Comparison of ENCODE assay signal across 28 mouse cellular contexts in genomic region chr2:66508032-66508431, GRCm38 (mm10).
DNase-seq lines count a peak whose midpoint lies in the region; ATAC-seq and TF ChIP-seq lines count a peak whose summit lies in the region.
"Had no signal": no experiment of that assay in that cellular context is flagged by ENCODE, and none has a peak within 500 bp of the region (broad histone marks: within the 10 kb centered on the region; RNA-seq: fewer than 3 reads in every experiment).

No protein-coding gene starts in this region.

- H3K79me2 ChIP-seq in myocyte (ENCODE audit: control insufficient read depth, insufficient read depth): no peaks in the 10 kb centered on the region

- no peaks in the 10 kb centered on the region for H3K9me3 ChIP-seq in liver, postnatal 0 days (ENCODE audit: low read length)
- H3K9me3 ChIP-seq: forebrain, embryonic 13.5 days; G1E; heart, embryonic 12.5 days; limb, embryonic 13.5 days; midbrain, embryonic 13.5 days; neural tube, embryonic 15.5 days; stomach, embryonic 15.5 days had no signal

- TF ChIP-seq EP300 in liver, postnatal 0 days (IDR thresholded peaks at IDR 0.05; ENCODE audit: low read depth): no peak

- DNase-seq in urinary bladder, postnatal 14 days (ENCODE audit: low spot score): peak; percentile 16
- no peak for DNase-seq in urinary bladder, adult 2 months (ENCODE audit: low spot score)
- DNase-seq in NIH3T3 (ENCODE audit: low read depth): peak; percentile 83
- DNase-seq in adrenal gland, postnatal 14 days: peak; percentile 5
- DNase-seq in layer of hippocampus, adult 8-10 months (ENCODE audit: low spot score in 2 of 2): no peak
- DNase-seq in liver, postnatal 0 days: no peak
- no peak for DNase-seq in layer of hippocampus, postnatal 25 days (ENCODE audit: extremely low spot score in 1 of 2, low spot score in 1 of 2)
- DNase-seq: cerebellum, adult 11-12 months; cerebellum, adult 9-11 months; gastrocnemius, postnatal 25 days; heart, adult 18-20 months; heart, postnatal 4 days; kidney, postnatal 14 days; lung, postnatal 4 days; right cerebral cortex, postnatal 25 days had no signal

- peak overlapping the region; percentile 48 for H3K4me2 ChIP-seq in myocyte (ENCODE audit: low read depth)
- no peak overlapping the region for H3K4me2 ChIP-seq in liver, postnatal 0 days (ENCODE audit: low read depth, low read length)
- H3K4me2 ChIP-seq: forebrain, embryonic 13.5 days; heart, embryonic 12.5 days; hindbrain, embryonic 14.5 days; limb, embryonic 13.5 days; liver, embryonic 11.5 days; midbrain, embryonic 13.5 days; neural tube, embryonic 15.5 days; stomach, embryonic 15.5 days had no signal

- no peak overlapping the region for H3ac ChIP-seq in myocyte (ENCODE audit: control insufficient read depth, insufficient read length)

- H3K4me3 ChIP-seq in myocyte: no peak overlapping the region
- no peak overlapping the region for H3K4me3 ChIP-seq in liver, postnatal 0 days (ENCODE audit: low read depth, low read length)
- H3K4me3 ChIP-seq: erythroblast, embryonic 14.5 days; forebrain, embryonic 13.5 days; heart, embryonic 12.5 days; limb, embryonic 13.5 days; midbrain, embryonic 13.5 days; neural tube, embryonic 15.5 days; stomach, embryonic 15.5 days had no signal

- TF ChIP-seq CTCF in liver, postnatal 0 days (IDR thresholded peaks at IDR 0.05; ENCODE audit: low read depth): no peak

- H3K36me3 ChIP-seq in myocyte (ENCODE audit: control insufficient read depth, insufficient read depth): no peaks in the 10 kb centered on the region
- H3K36me3 ChIP-seq in liver, postnatal 0 days (replicated peaks; ENCODE audit: insufficient read depth, low read length): no peaks in the 10 kb centered on the region
- H3K36me3 ChIP-seq: G1E; heart, embryonic 12.5 days; limb, embryonic 13.5 days; midbrain, embryonic 13.5 days; neural tube, embryonic 15.5 days; stomach, embryonic 15.5 days had no signal

- ATAC-seq in liver, postnatal 0 days: no peak
- ATAC-seq: activated CD4-positive, CD25-positive, alpha-beta regulatory T cell, adult 4 months; forebrain, embryonic 13.5 days; intestine, postnatal 0 days; midbrain, embryonic 13.5 days had no signal

- no peaks in the 10 kb centered on the region for H3K27me3 ChIP-seq in myocyte (ENCODE audit: control insufficient read depth, insufficient read depth, insufficient read length)
- no peaks in the 10 kb centered on the region for H3K27me3 ChIP-seq in liver, postnatal 0 days (ENCODE audit: insufficient read depth, low read length)
- H3K27me3 ChIP-seq: forebrain, embryonic 13.5 days; heart, embryonic 12.5 days; limb, embryonic 13.5 days; midbrain, embryonic 13.5 days; neural tube, embryonic 15.5 days; stomach, embryonic 15.5 days had no signal

- TF ChIP-seq POLR2A in myocyte (IDR thresholded peaks at IDR 0.05; ENCODE audit: insufficient read length, low read depth): no peak

- WGBS in liver, postnatal 0 days (ENCODE audit: insufficient replicate concordance): 64% methylated on average over 3 of the region's 3 CpGs

- H3K27ac ChIP-seq in liver, postnatal 0 days (ENCODE audit: low read depth): no peak overlapping the region
- H3K27ac ChIP-seq: forebrain, embryonic 13.5 days; hindbrain, embryonic 14.5 days; limb, embryonic 13.5 days; midbrain, embryonic 13.5 days; neural tube, embryonic 15.5 days; stomach, embryonic 15.5 days had no signal

- H3K9ac ChIP-seq in liver, postnatal 0 days (replicated peaks): no peak overlapping the region
- H3K9ac ChIP-seq: forebrain, embryonic 13.5 days; heart, embryonic 12.5 days; hindbrain, embryonic 14.5 days; limb, embryonic 13.5 days; midbrain, embryonic 13.5 days; neural tube, embryonic 15.5 days; stomach, embryonic 15.5 days had no signal

- no peaks in the 10 kb centered on the region for H3K4me1 ChIP-seq in liver, postnatal 0 days (ENCODE audit: insufficient read depth)
- H3K4me1 ChIP-seq: forebrain, embryonic 13.5 days; heart, embryonic 12.5 days; limb, embryonic 13.5 days; midbrain, embryonic 13.5 days; neural tube, embryonic 15.5 days; stomach, embryonic 15.5 days had no signal

TF ChIP-seq in myocyte, 11 proteins besides CTCF, POLR2A, EP300 and RAD21:
- peak; percentile 6 for TF ChIP-seq USF1 (IDR thresholded peaks at IDR 0.05; ENCODE audit: low read depth)
- no peak for TF ChIP-seq E2F4 (IDR thresholded peaks at IDR 0.05; ENCODE audit: insufficient read depth)
- TF ChIP-seq MAX (IDR thresholded peaks at IDR 0.05; ENCODE audit: low read depth): no peak
- TF ChIP-seq CEBPB (IDR thresholded peaks at IDR 0.05; ENCODE audit: insufficient read depth, poor library complexity, severe bottlenecking): 0 out of 2 replicates have a peak, but pooled peaks have one; percentile 9

Comparison
In these comparisons a context has a peak if more than half of its experiments do, and no peak if none do; other contexts are left out.
1. DNase-seq: peak in urinary bladder, postnatal 14 days (single experiment), NIH3T3 (single experiment) and adrenal gland, postnatal 14 days (single experiment); none in urinary bladder, adult 2 months (single experiment), layer of hippocampus, adult 8-10 months (0 of 2), liver, postnatal 0 days (single experiment) and layer of hippocampus, postnatal 25 days (0 of 2).